Mouse (Mus musculus) B cell, adult 62 days (primary cell): ENCODE results near the gene Cnga4. TPM values are rescaled to one million over a fixed set of nuclear protein-coding genes. Genes with fewer than 3 reads are reported as not detected.

Source experiments
- total RNA-seq: library from RNA; stranded (reverse); gene quantifications from 4 replicates; pipeline ENCODE4 v1.2.4, GENCODE M21; 2023

Gene Cnga4
- total RNA-seq: not detected in 4 replicates

DNA sequence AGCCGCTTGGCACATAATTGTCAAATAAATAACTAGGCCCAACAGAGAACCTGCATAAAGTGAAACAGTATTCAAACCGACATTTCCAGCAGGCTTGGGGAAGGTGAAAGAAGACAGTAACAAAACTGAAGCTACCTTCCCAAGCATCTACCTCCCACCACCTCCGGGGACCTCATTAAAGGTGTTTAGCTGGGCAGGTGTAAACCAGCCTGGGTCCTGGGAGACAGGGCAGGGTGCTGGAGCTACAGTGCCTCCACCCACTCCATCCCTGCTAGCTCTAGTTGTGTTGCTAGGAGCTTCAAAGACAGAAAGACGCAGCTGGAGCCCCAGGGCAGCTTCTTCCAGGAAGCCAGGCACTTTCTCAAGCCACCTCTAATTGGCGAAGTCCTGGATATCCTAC is at the start of gene Cnga4:
Cnga4 (plus strand) TSS at position 301 of the 400 bp plus-strand sequence.

DNA sequence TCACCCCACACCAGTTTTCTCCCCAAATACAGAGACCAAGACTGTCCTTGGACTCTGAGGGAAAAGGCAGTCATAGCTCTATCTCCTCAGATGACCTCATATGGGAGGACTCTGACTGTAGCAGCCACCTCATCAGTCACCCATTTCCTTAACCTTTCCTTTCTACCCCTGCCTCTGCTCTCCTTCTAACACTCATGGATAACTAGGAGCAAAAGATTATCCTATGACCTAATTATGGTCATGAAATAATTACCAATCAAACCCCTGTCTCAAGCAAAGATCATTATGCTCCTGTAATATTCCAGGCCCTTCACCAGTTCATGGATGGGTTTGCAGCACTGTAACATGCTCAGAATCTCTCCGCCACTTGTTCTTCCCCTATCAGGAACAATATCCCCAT is 36.4 kb upstream of the Cnga4 start, which contains the start of gene Olfr692:
Olfr692 (plus strand) TSS at position 301 of the 400 bp plus-strand sequence.

DNA sequence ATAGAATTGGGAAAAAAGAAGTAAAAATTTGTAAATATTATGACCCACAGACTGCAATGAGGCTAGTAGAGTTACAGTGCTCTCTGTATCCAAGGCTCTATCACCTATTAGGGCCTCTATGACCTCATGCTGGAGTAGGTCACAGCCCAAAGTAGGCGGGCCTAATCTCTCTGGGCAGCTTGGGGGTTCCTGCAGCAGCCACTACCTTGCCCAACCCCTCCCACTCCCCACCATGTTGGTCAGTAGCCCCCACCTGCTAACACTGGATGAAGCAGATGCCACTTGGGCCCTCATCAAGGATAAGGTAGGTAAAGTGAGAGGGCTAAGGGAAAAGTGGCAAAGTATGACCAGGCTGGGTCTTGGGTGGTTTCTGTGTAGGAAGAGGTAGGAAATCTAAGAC is 29.5 kb upstream of the Cnga4 start, which contains the start of gene Gm5901:
Gm5901 (plus strand) TSS at position 173 of the 400 bp plus-strand sequence.

GRCm38 (mm10) chr7:105399935-105400624 is 4.3 kb upstream of the Cnga4 start, which contains the start of gene Fam160a2:
TSS of gene Fam160a2 (minus strand) at chr7:105400054.

DNA sequence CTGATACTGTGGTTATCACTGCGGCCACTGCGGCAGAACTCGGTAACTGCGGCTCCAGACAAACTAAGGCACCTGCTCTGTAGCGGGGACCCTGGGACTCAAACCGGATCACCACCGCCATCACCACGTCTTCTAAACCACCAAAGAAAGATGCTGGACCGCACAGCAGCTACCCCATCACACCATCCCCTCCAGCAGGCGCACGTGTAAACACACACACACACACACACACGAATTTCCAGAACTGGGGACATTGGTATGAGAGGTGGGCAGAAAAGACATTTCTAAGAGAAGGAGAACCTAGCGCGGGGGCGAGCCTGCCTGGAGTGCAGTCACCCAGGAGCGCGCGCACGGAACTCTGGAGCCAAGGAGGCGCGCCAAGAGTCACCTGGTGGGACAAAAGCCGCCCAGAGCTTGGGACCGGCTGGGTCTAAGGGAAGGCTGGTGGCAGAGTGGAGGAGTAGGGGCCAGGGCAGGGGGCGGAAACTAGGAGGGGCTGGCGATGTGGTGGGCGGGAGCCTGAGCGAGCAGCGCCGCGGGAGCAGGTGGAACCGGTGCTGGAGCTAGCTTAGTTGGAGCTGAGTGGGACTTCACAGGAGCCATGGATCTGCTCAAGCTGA is 21.2 kb downstream of the Cnga4 start, which contains the start of gene Cckbr:
Cckbr (plus strand) TSS at position 308 of the 620 bp plus-strand sequence.

Other genes starting within 250 kb of the Cnga4 start
- gene Olfr684, start 240.9 kb upstream of the Cnga4 start, total RNA-seq: not detected in 4 replicates
- gene Olfr685, start 218.6 kb upstream of the Cnga4 start, total RNA-seq: not detected in 4 replicates
- not detected in 4 replicates for gene Olfr686, start 197.1 kb upstream of the Cnga4 start, total RNA-seq
- not detected in 4 replicates for gene Olfr688, start 116.5 kb upstream of the Cnga4 start, total RNA-seq
- not detected in 4 replicates for gene Olfr689, start 93.4 kb upstream of the Cnga4 start, total RNA-seq
- gene Olfr690, start 70.5 kb upstream of the Cnga4 start, total RNA-seq: not detected in 4 replicates
- gene Olfr691, start 62.3 kb upstream of the Cnga4 start, total RNA-seq: not detected in 4 replicates
- not detected in 4 replicates for gene Olfr692, start 36.3 kb upstream of the Cnga4 start, total RNA-seq
- gene Gm5901, start 29.5 kb upstream of the Cnga4 start, total RNA-seq: not detected in 4 replicates
- 41.6 to 49.6 TPM (median 42.6 TPM) in 4 replicates for gene Fam160a2, start 4.5 kb upstream of the Cnga4 start, total RNA-seq
- gene Cckbr, start 21.2 kb downstream of the Cnga4 start, total RNA-seq: not detected in 4 replicates
- not detected in 4 replicates for gene Cavin3, start 77.7 kb downstream of the Cnga4 start, total RNA-seq
- 20.3 to 24.9 TPM (median 21.6 TPM) in 4 replicates for gene Smpd1, start 149.8 kb downstream of the Cnga4 start, total RNA-seq
- 3.0 to 6.0 TPM (median 4.4 TPM) in 4 replicates for gene Apbb1, start 177.1 kb downstream of the Cnga4 start, total RNA-seq
- 0.39 TPM in 2 of 4 replicates, not detected in the others for gene Hpx, start 195.6 kb downstream of the Cnga4 start, total RNA-seq
- 28.5 to 33.7 TPM (median 31.1 TPM) in 4 replicates for gene Trim3, start 229.0 kb downstream of the Cnga4 start, total RNA-seq
- 44.7 to 62.5 TPM (median 54.4 TPM) in 4 replicates for gene Timm10b, start 235.5 kb downstream of the Cnga4 start, total RNA-seq
- gene Arfip2, start 235.8 kb downstream of the Cnga4 start, total RNA-seq: 35.4 to 45.7 TPM (median 40.0 TPM) in 4 replicates
- gene Gm45799, start 236.0 kb downstream of the Cnga4 start, total RNA-seq: 12.0 to 22.1 TPM (median 16.1 TPM) in 4 replicates
- 8.4 to 11.3 TPM (median 8.9 TPM) in 4 replicates for gene Dnhd1, start 246.3 kb downstream of the Cnga4 start, total RNA-seq